Mouse (Mus musculus) thymus, adult 2 months (tissue): Measurements from ENCODE around the gene Cox17. TPM values are rescaled to one million over a fixed set of nuclear protein-coding genes. Genes with fewer than 3 reads are reported as not detected.

ENCODE experiments used
- DNase-seq: peaks from one replicate; pipeline ENCODE4 v3.0.0; 2021
- H3K27ac ChIP-seq: fragments of 200-500 bp; 2 replicates; pipeline ENCODE4 v1.5.1; 2012; ENCODE audit warnings: low read length, control low read depth; ENCODE audit not compliant: control insufficient read depth, insufficient read depth
- H3K27me3 ChIP-seq: fragments of 200-500 bp; 2 replicates; pipeline ENCODE4 v1.6.1; 2012; ENCODE audit warnings: mild to moderate bottlenecking, low read length, moderate library complexity, mixed read lengths; ENCODE audit not compliant: control insufficient read depth, insufficient read depth
- H3K36me3 ChIP-seq: fragments of 200-500 bp; 2 replicates; pipeline ENCODE4 v1.6.1; 2012; ENCODE audit warnings: mild to moderate bottlenecking, low read length, moderate library complexity; ENCODE audit not compliant: control insufficient read depth, insufficient read depth
- H3K4me1 ChIP-seq: fragments of 200-500 bp; replicated peaks from 2 replicates; pipeline ENCODE4 v1.6.1; 2012; ENCODE audit warnings: low read length; ENCODE audit not compliant: control insufficient read depth, insufficient read depth
- H3K4me3 ChIP-seq: fragments of 200-500 bp; 2 replicates; pipeline ENCODE4 v1.5.1; 2012; ENCODE audit warnings: mild to moderate bottlenecking, low read length, control low read depth, moderate library complexity; ENCODE audit not compliant: control insufficient read depth, insufficient read depth
- CTCF ChIP-seq: fragments of 200-500 bp; IDR thresholded peaks from 2 replicates; pipeline ENCODE4 v1.5.1; 2012; ENCODE audit warnings: mild to moderate bottlenecking, control low read depth, low read length, moderate library complexity, borderline replicate concordance; ENCODE audit not compliant: control insufficient read depth, poor library complexity, insufficient read depth; ENCODE audit errors: extremely low read depth
- POLR2A ChIP-seq: fragments of 200-500 bp; IDR thresholded peaks from 2 replicates; pipeline ENCODE4 v1.6.1; 2012; ENCODE audit warnings: mild to moderate bottlenecking, low read length, control low read depth, moderate library complexity; ENCODE audit not compliant: control insufficient read depth, poor library complexity, insufficient read depth; ENCODE audit errors: extremely low read depth
- WGBS: fragments of 180-500 bp; shearing (Covaris S2); methylation state at CpG from one replicate; pipeline ENCODE4 v1.1.7; 2018; 5-methylcytosine and 5-hydroxymethylcytosine counted together
- polyA plus RNA-seq: library from polyadenylated mRNA; depleted of rRNA; stranded (reverse); fragments of >200 nt; gene quantifications from 2 replicates; pipeline ENCODE4 v1.2.3, GENCODE M21; 2012

The Cox17 gene
- polyA plus RNA-seq, 1 experiment: 68.7 TPM

DNA sequence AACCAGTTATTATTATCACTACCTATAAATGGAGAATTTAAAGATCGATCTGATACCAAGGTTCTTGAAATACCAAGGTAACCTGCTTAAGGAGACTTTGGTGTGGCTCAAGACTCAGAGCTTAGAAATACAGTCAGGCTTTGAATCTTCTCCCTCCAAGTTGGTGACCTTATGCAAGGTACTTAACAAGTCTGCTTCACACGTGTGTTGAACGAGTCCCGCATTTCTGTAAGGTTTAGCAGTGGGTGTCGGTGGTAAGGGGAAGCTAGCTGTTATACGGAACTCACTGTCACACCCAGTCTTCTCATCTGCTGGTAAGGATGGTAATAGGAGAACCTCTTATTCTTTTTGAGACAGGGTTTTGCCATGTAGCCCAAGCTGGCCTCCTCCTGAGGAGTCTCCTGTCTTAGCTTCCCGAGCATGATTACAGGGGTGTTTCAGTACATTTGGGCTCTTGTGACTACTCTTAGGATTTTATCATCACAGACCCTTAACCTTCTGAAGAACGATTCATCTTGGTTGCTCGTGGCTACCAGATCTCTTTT, 1.5 kb downstream of the Cox17 start:
- no peak overlapping the region for H3K27ac ChIP-seq
- H3K4me3 ChIP-seq: no peak overlapping the region
- no peaks in the 10 kb centered on the region; the same call in 1 of the 2 replicates for H3K4me1 ChIP-seq

DNA sequence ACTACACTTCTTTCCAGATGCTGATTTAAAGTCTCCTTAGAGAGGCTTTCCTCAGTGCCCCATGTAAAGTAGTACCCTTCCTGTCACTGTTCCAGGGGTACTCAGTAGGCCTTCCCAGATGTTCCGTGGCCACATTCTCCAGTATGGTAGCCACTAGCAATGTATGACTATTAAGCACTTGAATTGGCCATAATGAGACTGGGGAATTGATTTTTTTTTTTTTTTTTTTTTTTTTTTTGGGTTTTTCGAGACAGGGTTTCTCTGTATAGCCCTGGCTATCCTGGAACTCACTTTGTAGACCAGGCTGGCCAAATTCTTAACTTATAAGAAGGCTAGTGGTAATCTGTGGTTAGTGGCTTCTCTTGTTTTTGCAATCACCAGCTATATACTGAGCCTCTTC, 3.1 kb downstream of the Cox17 start:
- 83% methylated on average over 2 of the region's 2 CpGs for WGBS
- Histone ChIP-seq H3K4me1 (no peaks in the 10 kb centered on the region; the same call in 1 of the 2 replicates), H3K27me3 (no peaks in the 10 kb centered on the region), H3K27ac (no peak overlapping the region), H3K36me3 (peaks cover 36% of the 10 kb centered on the region), H3K4me3 (no peak overlapping the region)
- DNase-seq: no peak
- TF ChIP-seq POLR2A (no peak), CTCF (no peak)

More for the DNA sequence above, 1.5 kb downstream of the Cox17 start:
- Histone ChIP-seq H3K36me3 (peaks cover 36% of the 10 kb centered on the region), H3K27me3 (no peaks in the 10 kb centered on the region)
- 82% methylated on average over 9 of the region's 9 CpGs for WGBS
- no peak for TF ChIP-seq CTCF
- no peak for TF ChIP-seq POLR2A
- DNase-seq: no peak

DNA sequence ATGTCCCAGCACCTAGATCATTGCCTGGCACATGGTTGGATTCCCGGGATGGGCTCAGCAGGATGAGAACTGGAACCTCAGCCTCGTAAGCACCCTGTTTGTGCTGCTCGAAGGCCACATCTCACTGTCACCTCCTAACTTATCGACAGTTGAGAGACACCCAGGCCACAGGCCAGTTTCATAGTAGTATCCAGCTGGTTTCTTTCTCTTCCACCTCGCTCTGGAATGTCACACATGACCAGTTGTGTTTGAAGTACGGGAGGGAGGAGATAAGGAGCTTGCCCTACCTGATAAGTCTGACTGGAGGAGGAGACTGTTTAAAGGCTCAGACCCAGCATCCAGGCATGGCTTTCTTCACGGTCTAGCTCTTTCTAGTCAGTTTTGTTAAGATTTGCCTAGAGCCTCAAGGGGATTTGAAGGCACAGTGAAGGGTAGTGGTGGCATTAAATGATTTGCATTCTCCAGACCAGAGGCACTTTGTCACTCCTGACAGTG, 3.6 kb downstream of the Cox17 start:
- H3K27me3 ChIP-seq: no peaks in the 10 kb centered on the region
- H3K36me3 ChIP-seq: peaks cover 36% of the 10 kb centered on the region
- TF ChIP-seq POLR2A (no peak), CTCF (no peak)
- no peak for DNase-seq
- H3K4me3 ChIP-seq: no peak overlapping the region
- no peaks in the 10 kb centered on the region; the same call in 1 of the 2 replicates for H3K4me1 ChIP-seq
- 97% methylated on average over 7 of the region's 7 CpGs for WGBS
- no peak overlapping the region for H3K27ac ChIP-seq

DNA sequence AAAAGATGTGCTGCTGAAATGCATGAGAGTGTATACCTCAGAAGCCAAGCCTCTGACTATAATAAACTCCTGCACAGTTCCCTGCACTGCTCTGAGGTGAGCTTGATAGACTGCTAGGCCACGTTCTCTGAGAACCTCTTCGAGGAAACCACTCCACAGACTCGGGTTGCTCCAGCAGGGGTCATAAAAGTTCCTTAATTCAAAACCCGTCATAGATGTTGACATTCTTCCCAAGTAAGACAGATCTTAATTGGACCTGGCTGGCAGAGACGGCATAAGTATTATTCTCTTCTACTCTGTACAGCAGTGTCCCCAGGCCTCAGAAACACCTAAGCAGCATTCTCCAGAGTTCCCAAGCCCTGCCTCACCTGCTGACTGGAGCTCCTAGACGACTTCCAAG, 4.1 kb downstream of the Cox17 start:
- Histone ChIP-seq H3K27ac (no peak overlapping the region), H3K27me3 (no peaks in the 10 kb centered on the region), H3K4me1 (no peaks in the 10 kb centered on the region; the same call in 1 of the 2 replicates), H3K4me3 (no peak overlapping the region), H3K36me3 (peaks cover 36% of the 10 kb centered on the region)
- WGBS: 87% methylated on average over 6 of the region's 6 CpGs
- TF ChIP-seq POLR2A (no peak), CTCF (no peak)
- DNase-seq: no peak

DNA sequence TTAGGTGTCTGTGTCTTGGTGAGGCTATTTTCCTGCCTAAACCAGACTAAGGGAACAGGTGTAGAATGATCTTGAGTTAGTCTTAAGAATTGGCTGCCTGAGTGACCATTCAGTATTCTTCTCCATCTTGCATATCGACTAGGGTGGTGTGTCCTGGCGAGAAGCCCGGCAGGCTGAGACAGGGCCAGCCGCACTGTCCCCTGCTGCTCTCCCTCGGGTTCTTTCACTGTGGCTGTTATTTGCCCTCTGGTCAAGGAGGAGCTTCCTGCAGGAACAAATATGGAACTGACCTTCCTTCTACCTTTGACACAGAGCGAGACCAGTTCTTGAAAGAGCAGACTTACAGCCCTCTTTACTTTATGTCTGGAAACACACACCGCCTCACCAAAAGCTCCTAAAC, 5.2 kb downstream of the Cox17 start:
- Histone ChIP-seq H3K36me3 (peaks cover 36% of the 10 kb centered on the region), H3K4me1 (no peaks in the 10 kb centered on the region; the same call in 1 of the 2 replicates), H3K4me3 (no peak overlapping the region), H3K27ac (no peak overlapping the region), H3K27me3 (no peaks in the 10 kb centered on the region)
- DNase-seq: no peak
- no peak for TF ChIP-seq CTCF
- no peak for TF ChIP-seq POLR2A
- WGBS: 96% methylated on average over 7 of the region's 7 CpGs

DNA sequence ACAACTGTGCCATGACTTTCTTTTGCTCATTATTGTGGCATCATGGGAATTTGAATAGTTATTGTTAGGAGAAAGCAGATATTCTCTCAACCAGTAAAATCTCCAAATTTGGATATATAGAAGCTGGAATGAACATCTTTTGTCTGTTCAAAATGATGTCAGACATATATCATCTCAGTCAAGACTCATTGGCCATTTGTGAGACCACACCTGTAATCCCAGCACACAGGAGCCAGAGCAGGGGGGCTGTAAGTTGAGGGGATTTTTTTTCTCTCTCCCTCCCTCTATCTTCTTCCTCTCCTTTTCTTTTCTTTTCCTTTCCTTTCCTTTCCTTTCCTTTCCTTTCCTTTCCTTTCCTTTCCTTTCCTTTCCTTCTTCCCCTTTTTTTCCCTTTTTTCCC, 6.1 kb downstream of the Cox17 start:
- no peak overlapping the region for H3K27ac ChIP-seq
- no peak for DNase-seq
- no peaks in the 10 kb centered on the region for H3K4me1 ChIP-seq
- no peak overlapping the region for H3K4me3 ChIP-seq
- H3K36me3 ChIP-seq: peaks cover 36% of the 10 kb centered on the region
- H3K27me3 ChIP-seq: no peaks in the 10 kb centered on the region
- no peak for TF ChIP-seq CTCF
- no peak for TF ChIP-seq POLR2A

DNA sequence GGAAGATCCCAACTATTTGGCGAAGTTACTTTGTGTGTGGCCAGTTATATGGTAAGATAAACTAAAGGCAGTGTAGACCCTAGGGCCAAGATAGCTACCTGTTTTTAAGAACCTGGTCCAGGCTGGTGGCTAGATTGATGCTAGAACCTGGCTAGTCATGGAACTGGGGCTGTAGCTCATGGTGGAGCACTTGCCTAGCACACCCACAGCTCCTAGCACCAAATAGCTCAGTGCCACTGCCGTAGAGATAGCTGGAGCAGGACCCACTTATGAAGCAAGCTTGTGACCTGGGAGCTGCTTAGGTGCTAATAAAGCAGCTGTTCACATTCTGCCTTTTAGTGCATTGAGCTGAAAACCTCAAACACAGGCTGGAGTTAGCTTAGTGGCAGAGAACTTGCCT, 6.9 kb downstream of the Cox17 start:
- H3K27me3 ChIP-seq: no peaks in the 10 kb centered on the region
- no peak overlapping the region for H3K27ac ChIP-seq
- no peak overlapping the region for H3K4me3 ChIP-seq
- no peaks in the 10 kb centered on the region for H3K4me1 ChIP-seq
- peaks cover 36% of the 10 kb centered on the region for H3K36me3 ChIP-seq
- no peak for TF ChIP-seq CTCF
- no peak for TF ChIP-seq POLR2A
- no peak for DNase-seq
- 95% methylated on average over 2 of the region's 2 CpGs for WGBS
